Mouse (Mus musculus) lung, embryonic 15.5 days (tissue): ENCODE measurements around the gene Nsdhl. TPM values are rescaled to one million over a fixed set of nuclear protein-coding genes. Genes with fewer than 3 reads are reported as not detected.
A peak's percentile ranks its signal among the peaks of the same experiment; 100 is the strongest.

Experiments
- ATAC-seq: fragments of 200-750 bp; cut with Nextera tagmentation; 2 replicates; pipeline ENCODE4 v1.8.0; 2017; ENCODE audit warnings: moderate number of reproducible peaks, borderline replicate concordance; ENCODE audit not compliant: low FRiP score, low TSS enrichment; ENCODE audit errors: extremely low read depth
- H3K27ac ChIP-seq: fragments of 300-500 bp; sonication (generic); 2 replicates; pipeline ENCODE4 v1.5.1; 2015; ENCODE audit warnings: moderate library complexity, mild to moderate bottlenecking, inconsistent platforms
- H3K27me3 ChIP-seq: fragments of 300-500 bp; sonication (generic); 2 replicates; pipeline ENCODE4 v1.6.1; 2015; ENCODE audit warnings: inconsistent platforms
- H3K36me3 ChIP-seq: fragments of 300-500 bp; sonication (generic); 2 replicates; pipeline ENCODE4 v1.6.1; 2015; ENCODE audit warnings: inconsistent platforms
- H3K4me1 ChIP-seq: fragments of 300-500 bp; sonication (generic); 2 replicates; pipeline ENCODE4 v1.6.1; 2015; ENCODE audit warnings: inconsistent platforms
- H3K4me2 ChIP-seq: fragments of 300-500 bp; sonication (generic); 2 replicates; pipeline ENCODE4 v1.6.1; 2015; ENCODE audit warnings: inconsistent platforms, mild to moderate bottlenecking, moderate library complexity
- H3K4me3 ChIP-seq: fragments of 300-500 bp; sonication (generic); 2 replicates; pipeline ENCODE4 v1.5.1; 2015; ENCODE audit warnings: mild to moderate bottlenecking, inconsistent platforms
- H3K9ac ChIP-seq: fragments of 300-500 bp; sonication (generic); 2 replicates; pipeline ENCODE4 v1.6.1; 2015; ENCODE audit warnings: inconsistent platforms
- H3K9me3 ChIP-seq: fragments of 300-500 bp; sonication (generic); 2 replicates; pipeline ENCODE4 v1.6.1; 2016; ENCODE audit warnings: inconsistent platforms
- WGBS: fragments of 180-500 bp; shearing (Covaris S2); methylation state at CpG from one replicate; pipeline ENCODE4 v1.1.7; 2015; 5-methylcytosine and 5-hydroxymethylcytosine counted together
- polyA plus RNA-seq: library from polyadenylated mRNA; unstranded; fragments of >200 nt; fragmentation: Nextera tagmentation; extraction: Ambion mirVana; gene quantifications from 2 replicates; pipeline ENCODE4 v1.2.1, GENCODE M21; 2015

Gene Nsdhl
- 19.9 and 21.0 TPM in 2 replicates for polyA plus RNA-seq

GRCm38 (mm10) chrX:72917884-72918681, at the start of gene Nsdhl, which contains the start of gene Cetn2:
Gene Nsdhl, plus strand, starts transcription at chrX:72918557.
Gene Cetn2, minus strand, starts transcription at chrX:72918411.
- Histone ChIP-seq H3K4me2 (peak within 1 kb of the TSS; percentile 61), H3K27me3 (no peaks in the 10 kb centered on the region), H3K27ac (peak within 1 kb of the TSS; percentile 39; the same call in 1 of the 2 replicates), H3K36me3 (no peaks in the 10 kb centered on the region), H3K4me1 (0 out of 2 replicates have a peak, but pooled peaks cover 8% of the 10 kb centered on the region), H3K9me3 (no peaks in the 10 kb centered on the region), H3K9ac (peak within 1 kb of the TSS; percentile 45), H3K4me3 (peak within 1 kb of the TSS; percentile 56)
- 13% methylated on average over 41 of the region's 41 CpGs for WGBS
- ATAC-seq: peak; percentile 99

- Histone ChIP-seq H3K9me3 (no peaks in the 10 kb centered on the region), H3K27me3 (no peaks in the 10 kb centered on the region; the same call in 1 of the 2 replicates), H3K36me3 (no peaks in the 10 kb centered on the region), H3K4me3 (no peak overlapping the region), H3K4me1 (no peaks in the 10 kb centered on the region), H3K4me2 (no peak overlapping the region), H3K27ac (no peak overlapping the region), H3K9ac (no peak overlapping the region)
- no peak for ATAC-seq
- 62% methylated on average over 5 of the region's 5 CpGs for WGBS
Observed at GRCm38 (mm10) chrX:72895388-72896054, 22.8 kb upstream of the Nsdhl start.

- Histone ChIP-seq H3K36me3 (no peaks in the 10 kb centered on the region), H3K4me2 (no peak overlapping the region), H3K4me1 (no peaks in the 10 kb centered on the region), H3K9me3 (no peaks in the 10 kb centered on the region), H3K9ac (no peak overlapping the region), H3K27ac (no peak overlapping the region), H3K27me3 (no peaks in the 10 kb centered on the region; the same call in 1 of the 2 replicates), H3K4me3 (no peak overlapping the region)
- 58% methylated on average over 1 of the region's 1 CpGs for WGBS
- ATAC-seq: no peak
Observed at GRCm38 (mm10) chrX:72896055-72896437, 22.3 kb upstream of the Nsdhl start.

GRCm38 (mm10) chrX:72902530-72902929, 15.8 kb upstream of the Nsdhl start:
- Histone ChIP-seq H3K27ac (no peak overlapping the region), H3K4me1 (no peaks in the 10 kb centered on the region), H3K36me3 (no peaks in the 10 kb centered on the region), H3K27me3 (no peaks in the 10 kb centered on the region), H3K4me3 (no peak overlapping the region), H3K4me2 (no peak overlapping the region), H3K9ac (no peak overlapping the region), H3K9me3 (no peaks in the 10 kb centered on the region)
- no peak for ATAC-seq
- 37% methylated on average over 1 of the region's 1 CpGs for WGBS

- H3K4me2 ChIP-seq: no peak overlapping the region
- H3K4me3 ChIP-seq: no peak overlapping the region
- WGBS: 70% methylated on average over 6 of the region's 6 CpGs
- no peaks in the 10 kb centered on the region for H3K36me3 ChIP-seq
- H3K9me3 ChIP-seq: no peaks in the 10 kb centered on the region
- no peaks in the 10 kb centered on the region for H3K4me1 ChIP-seq
- no peak for ATAC-seq
- no peaks in the 10 kb centered on the region for H3K27me3 ChIP-seq
- no peak overlapping the region for H3K9ac ChIP-seq
- H3K27ac ChIP-seq: no peak overlapping the region
Observed at GRCm38 (mm10) chrX:72907619-72908403, 10.5 kb upstream of the Nsdhl start.

- H3K4me1 ChIP-seq: no peaks in the 10 kb centered on the region
- no peaks in the 10 kb centered on the region for H3K9me3 ChIP-seq
- ATAC-seq: peak; percentile 31; the same call in 1 of the 2 replicates
- H3K9ac ChIP-seq: no peak overlapping the region
- no peak overlapping the region for H3K4me2 ChIP-seq
- H3K27ac ChIP-seq: no peak overlapping the region
- no peak overlapping the region for H3K4me3 ChIP-seq
- no peaks in the 10 kb centered on the region for H3K36me3 ChIP-seq
- no peaks in the 10 kb centered on the region for H3K27me3 ChIP-seq
- WGBS: 13% methylated on average over 2 of the region's 2 CpGs
Observed at GRCm38 (mm10) chrX:72908404-72908741, 10.0 kb upstream of the Nsdhl start.

- ATAC-seq: no peak
- Histone ChIP-seq H3K9ac (no peak overlapping the region), H3K9me3 (no peaks in the 10 kb centered on the region), H3K27ac (no peak overlapping the region), H3K36me3 (no peaks in the 10 kb centered on the region), H3K27me3 (no peaks in the 10 kb centered on the region), H3K4me3 (no peak overlapping the region), H3K4me2 (no peak overlapping the region), H3K4me1 (no peaks in the 10 kb centered on the region)
- WGBS: 100% methylated on average over 1 of the region's 1 CpGs
Observed at GRCm38 (mm10) chrX:72911611-72912010, 6.7 kb upstream of the Nsdhl start.

GRCm38 (mm10) chrX:72918682-72919059, 314 bp downstream of the Nsdhl start:
- Histone ChIP-seq H3K9me3 (no peaks in the 10 kb centered on the region), H3K4me3 (peak overlapping the region; percentile 56), H3K27ac (no peak overlapping the region), H3K4me1 (0 out of 2 replicates have a peak, but pooled peaks cover 8% of the 10 kb centered on the region), H3K9ac (peak overlapping the region; percentile 45), H3K36me3 (no peaks in the 10 kb centered on the region), H3K27me3 (no peaks in the 10 kb centered on the region), H3K4me2 (peak overlapping the region; percentile 61)
- WGBS: 10% methylated on average over 6 of the region's 6 CpGs
- no peak for ATAC-seq

- Histone ChIP-seq H3K4me3 (no peak overlapping the region), H3K9me3 (no peaks in the 10 kb centered on the region), H3K4me2 (no peak overlapping the region), H3K9ac (no peak overlapping the region), H3K27ac (no peak overlapping the region), H3K36me3 (no peaks in the 10 kb centered on the region), H3K27me3 (no peaks in the 10 kb centered on the region), H3K4me1 (0 out of 2 replicates have a peak, but pooled peaks cover 8% of the 10 kb centered on the region)
- no peak for ATAC-seq
- WGBS: 72% methylated on average over 2 of the region's 2 CpGs
Observed at GRCm38 (mm10) chrX:72921391-72921790, 3.0 kb downstream of the Nsdhl start.

- no peak overlapping the region for H3K4me2 ChIP-seq
- no peaks in the 10 kb centered on the region for H3K36me3 ChIP-seq
- H3K27ac ChIP-seq: no peak overlapping the region
- WGBS: 87% methylated on average over 4 of the region's 4 CpGs
- no peaks in the 10 kb centered on the region for H3K9me3 ChIP-seq
- no peak overlapping the region for H3K9ac ChIP-seq
- no peak overlapping the region for H3K4me3 ChIP-seq
- no peaks in the 10 kb centered on the region for H3K4me1 ChIP-seq
- H3K27me3 ChIP-seq: no peaks in the 10 kb centered on the region
- no peak for ATAC-seq
Observed at GRCm38 (mm10) chrX:72953464-72953863, 35.1 kb downstream of the Nsdhl start.

- Histone ChIP-seq H3K27ac (no peak overlapping the region), H3K4me2 (no peak overlapping the region), H3K36me3 (no peaks in the 10 kb centered on the region), H3K4me3 (no peak overlapping the region), H3K27me3 (no peaks in the 10 kb centered on the region), H3K9ac (no peak overlapping the region), H3K4me1 (no peaks in the 10 kb centered on the region), H3K9me3 (no peaks in the 10 kb centered on the region)
- WGBS: 92% methylated on average over 4 of the region's 4 CpGs
- ATAC-seq: no peak
Observed at GRCm38 (mm10) chrX:72956486-72956885, 38.1 kb downstream of the Nsdhl start.
